8 mouse cellular contexts compared by ENCODE assay signal in the genomic region with DNA sequence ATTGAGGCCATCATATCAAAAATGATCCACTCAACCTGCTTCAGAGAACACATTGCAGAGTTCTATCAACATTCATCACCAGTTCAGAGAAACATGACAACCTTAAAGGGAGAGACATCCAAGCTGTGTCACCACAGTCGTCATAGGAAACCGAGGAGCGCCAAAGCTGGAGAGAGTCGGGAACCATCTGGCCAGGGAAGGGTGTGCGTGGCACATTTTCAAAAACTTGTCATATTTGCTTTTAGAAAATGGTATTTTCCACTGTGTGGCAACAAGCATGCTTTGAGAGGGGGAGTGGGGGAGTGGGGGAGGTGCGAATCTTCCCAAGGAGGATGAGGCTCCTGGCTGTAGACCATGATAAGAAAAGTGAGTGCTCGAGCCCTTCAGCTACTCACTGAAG.
A peak's percentile ranks its signal among the peaks of the same experiment; 100 is the strongest.
DNase-seq lines count a peak whose midpoint lies in the region.

No protein-coding gene starts in this region.

- intact Hi-C loops in left cerebral cortex, postnatal 4 days (cut with DNase I), result no loop called here
- intact Hi-C loops in heart, postnatal 25 days (cut with DNase I), result no loop called here

- peak; percentile 45 to 52 for DNase-seq in kidney, postnatal 4 days
- no peak for DNase-seq in kidney, adult 18-20 months
- DNase-seq in layer of hippocampus, adult 11-12 months (ENCODE audit: low spot score), result peak; percentile 74
- DNase-seq in left cerebral cortex, postnatal 4 days, result peak; percentile 46
- peak; percentile 54 for DNase-seq in right cerebral cortex, postnatal 14 days
- no peak for DNase-seq in thymus, postnatal 25 days
- no peak for DNase-seq in heart, postnatal 25 days (ENCODE audit: low spot score)
- DNase-seq in urinary bladder, adult 18-20 months (ENCODE audit: low spot score in 2 of 2), result no peak

Comparison
In these comparisons a context has a peak if more than half of its experiments do, and no peak if none do; other contexts are left out.
1. DNase-seq: peak in kidney, postnatal 4 days (2 of 2), layer of hippocampus, adult 11-12 months (single experiment), left cerebral cortex, postnatal 4 days (single experiment) and right cerebral cortex, postnatal 14 days (single experiment); none in kidney, adult 18-20 months (single experiment), thymus, postnatal 25 days (single experiment), heart, postnatal 25 days (single experiment) and urinary bladder, adult 18-20 months (0 of 2).